Mouse (Mus musculus) lung, embryonic 14.5 days (tissue): ENCODE measurements at regions not wholly inside any gene's neighbourhood (a gene's known extent, or its start where the extent isn't known, plus 50 kb on each side); places are given as distances from the start of the nearest gene placed in this dataset.

ENCODE experiments used
- ATAC-seq: fragments of 200-750 bp; cut with Nextera tagmentation; 2 replicates; pipeline ENCODE4 v1.8.0; 2017; ENCODE audit warnings: mild to moderate bottlenecking, moderate TSS enrichment, moderate library complexity; ENCODE audit not compliant: insufficient read depth
- DNase-seq: peaks from one replicate; pipeline ENCODE4 v3.0.0-alpha.2; 2015
- H3K27ac ChIP-seq: fragments of 300-500 bp; sonication (generic); 2 replicates; pipeline ENCODE4 v1.5.1; 2014; ENCODE audit warnings: low read depth, mild to moderate bottlenecking, moderate library complexity
- H3K27me3 ChIP-seq: fragments of 300-500 bp; sonication (generic); 2 replicates; pipeline ENCODE4 v1.6.1; 2014; ENCODE audit warnings: low read length, control low read depth; ENCODE audit not compliant: insufficient read depth
- H3K36me3 ChIP-seq: fragments of 300-500 bp; sonication (generic); 2 replicates; pipeline ENCODE4 v1.6.1; 2014; ENCODE audit warnings: control low read depth; ENCODE audit not compliant: insufficient read depth
- H3K4me1 ChIP-seq: fragments of 300-500 bp; sonication (generic); 2 replicates; pipeline ENCODE4 v1.6.1; 2014; ENCODE audit warnings: antibody characterized with exemption, control low read depth; ENCODE audit not compliant: insufficient read depth
- H3K4me2 ChIP-seq: fragments of 300-500 bp; sonication (generic); 2 replicates; pipeline ENCODE4 v1.6.1; 2014; ENCODE audit warnings: mild to moderate bottlenecking
- H3K4me3 ChIP-seq: fragments of 300-500 bp; sonication (generic); 2 replicates; pipeline ENCODE4 v1.5.1; 2014; ENCODE audit warnings: low read depth, low read length
- H3K9ac ChIP-seq: fragments of 300-500 bp; sonication (generic); 2 replicates; pipeline ENCODE4 v1.6.1; 2014
- H3K9me3 ChIP-seq: fragments of 300-500 bp; sonication (generic); 2 replicates; pipeline ENCODE4 v1.6.1; 2016; ENCODE audit warnings: low read depth, low read length, control low read depth
- CTCF ChIP-seq: IDR thresholded peaks from 2 replicates; pipeline ENCODE4 v1.5.1; 2016; ENCODE audit warnings: antibody characterized with exemption, low read depth
- WGBS: fragments of 180-500 bp; shearing (Covaris S2); extraction: QIAGEN DNeasy Blood & Tissue Kit; methylation state at CpG from one replicate; pipeline ENCODE4 v1.1.7; 2014; 5-methylcytosine and 5-hydroxymethylcytosine counted together

GRCm38 (mm10) chr16:55421569-55422342 is 124.0 kb upstream of the Zpld1 start:
- Histone ChIP-seq H3K27me3 (no peaks in the 10 kb centered on the region), H3K4me3 (no peak overlapping the region), H3K4me1 (peaks cover 6% of the 10 kb centered on the region), H3K4me2 (no peak overlapping the region), H3K9me3 (no peaks in the 10 kb centered on the region), H3K9ac (no peak overlapping the region), H3K36me3 (no peaks in the 10 kb centered on the region), H3K27ac (peak overlapping the region; percentile 13; the same call in 1 of the 2 replicates)
- ATAC-seq = peak; percentile 81
- peak; percentile 87 for DNase-seq
- 22% methylated on average over 7 of the region's 7 CpGs for WGBS
- TF ChIP-seq CTCF = no peak

GRCm38 (mm10) chr16:55420876-55421568 is 123.2 kb upstream of the Zpld1 start:
- peak; percentile 77 for ATAC-seq

DNA sequence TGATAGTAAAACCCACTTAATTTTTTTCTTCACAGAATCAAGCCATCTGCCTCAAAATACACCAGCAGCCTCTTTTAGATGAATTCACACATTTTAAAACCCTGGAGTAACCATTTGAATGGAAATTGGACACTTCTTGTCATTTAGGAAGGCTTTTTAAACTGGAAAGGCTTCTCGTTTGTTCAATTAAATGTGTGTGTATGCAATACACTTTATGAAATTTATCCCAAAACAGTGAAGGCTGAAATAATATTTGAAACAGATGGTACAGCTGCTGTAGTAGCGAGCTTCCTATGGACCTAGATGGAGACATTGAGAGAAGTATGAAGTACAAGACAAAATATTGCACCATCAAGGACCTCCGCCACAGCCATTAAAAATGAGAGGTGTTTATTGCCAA is 121.1 kb upstream of the Zpld1 start:
- peaks cover 6% of the 10 kb centered on the region for H3K4me1 ChIP-seq
- H3K4me3 ChIP-seq = no peak overlapping the region
- TF ChIP-seq CTCF = no peak
- no peak overlapping the region for H3K9ac ChIP-seq
- ATAC-seq = no peak
- WGBS = 64% methylated on average over 3 of the region's 3 CpGs
- H3K9me3 ChIP-seq = no peaks in the 10 kb centered on the region
- no peak overlapping the region for H3K27ac ChIP-seq
- no peak overlapping the region for H3K4me2 ChIP-seq
- no peaks in the 10 kb centered on the region for H3K27me3 ChIP-seq
- H3K36me3 ChIP-seq = no peaks in the 10 kb centered on the region
- no peak for DNase-seq

More at GRCm38 (mm10) chr16:55420876-55421568, 123.2 kb upstream of the Zpld1 start:
- Histone ChIP-seq H3K9me3 (no peaks in the 10 kb centered on the region), H3K4me2 (no peak overlapping the region), H3K4me3 (no peak overlapping the region), H3K27ac (peak overlapping the region; percentile 80), H3K4me1 (peaks cover 6% of the 10 kb centered on the region), H3K36me3 (no peaks in the 10 kb centered on the region), H3K27me3 (no peaks in the 10 kb centered on the region), H3K9ac (no peak overlapping the region)
- WGBS = 53% methylated on average over 4 of the region's 4 CpGs
- TF ChIP-seq CTCF = no peak
- DNase-seq = no peak

GRCm38 (mm10) chr16:55400818-55401217 is 103.0 kb upstream of the Zpld1 start:
- H3K27ac ChIP-seq = no peak overlapping the region
- no peaks in the 10 kb centered on the region for H3K4me1 ChIP-seq
- no peaks in the 10 kb centered on the region for H3K27me3 ChIP-seq
- no peak overlapping the region for H3K4me2 ChIP-seq
- no peaks in the 10 kb centered on the region for H3K36me3 ChIP-seq
- DNase-seq (no peak), ATAC-seq (no peak)
- H3K4me3 ChIP-seq = no peak overlapping the region
- TF ChIP-seq CTCF = no peak
- no peak overlapping the region for H3K9ac ChIP-seq
- H3K9me3 ChIP-seq = no peaks in the 10 kb centered on the region

GRCm38 (mm10) chr16:55394864-55395263 is 97.1 kb upstream of the Zpld1 start:
- Histone ChIP-seq H3K9ac (no peak overlapping the region), H3K9me3 (no peaks in the 10 kb centered on the region), H3K4me3 (no peak overlapping the region), H3K27me3 (no peaks in the 10 kb centered on the region), H3K27ac (no peak overlapping the region), H3K4me2 (no peak overlapping the region), H3K36me3 (no peaks in the 10 kb centered on the region), H3K4me1 (no peaks in the 10 kb centered on the region)
- WGBS = 55% methylated on average over 3 of the region's 3 CpGs
- ATAC-seq (no peak), DNase-seq (no peak)
- no peak for TF ChIP-seq CTCF

GRCm38 (mm10) chr16:55390400-55390799 is 92.6 kb upstream of the Zpld1 start:
- no peak for TF ChIP-seq CTCF
- Histone ChIP-seq H3K4me2 (no peak overlapping the region), H3K4me3 (no peak overlapping the region), H3K9ac (no peak overlapping the region), H3K27me3 (no peaks in the 10 kb centered on the region), H3K36me3 (no peaks in the 10 kb centered on the region), H3K27ac (no peak overlapping the region), H3K9me3 (no peaks in the 10 kb centered on the region), H3K4me1 (no peaks in the 10 kb centered on the region)
- DNase-seq (no peak), ATAC-seq (no peak)
- WGBS = 65% methylated on average over 7 of the region's 7 CpGs

DNA sequence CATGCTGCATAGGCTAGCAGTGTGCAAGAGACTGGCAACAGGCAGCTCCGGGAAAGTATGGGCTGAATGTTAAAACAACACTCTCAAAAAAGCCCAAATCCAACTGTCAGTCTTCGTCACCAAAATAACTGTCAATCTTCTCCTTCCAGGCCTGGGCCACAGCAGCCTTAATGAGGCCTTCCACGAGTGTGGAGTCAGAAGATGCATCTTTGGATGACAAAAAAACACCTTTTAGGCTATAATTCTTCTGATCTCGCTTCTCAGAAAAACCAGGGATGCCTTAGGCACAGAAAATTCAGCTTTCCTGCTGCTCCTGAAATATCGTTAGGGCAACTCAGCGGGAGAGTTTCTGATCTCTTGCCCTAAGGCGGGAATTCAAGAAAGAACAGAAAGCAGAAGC is 82.2 kb upstream of the Zpld1 start:
- H3K27me3 ChIP-seq = no peaks in the 10 kb centered on the region
- ATAC-seq = no peak

More for the DNA sequence above, 82.2 kb upstream of the Zpld1 start:
- WGBS = 83% methylated on average over 7 of the region's 7 CpGs
- Histone ChIP-seq H3K9ac (no peak overlapping the region), H3K4me2 (no peak overlapping the region), H3K36me3 (no peaks in the 10 kb centered on the region), H3K4me3 (no peak overlapping the region), H3K27ac (no peak overlapping the region), H3K4me1 (no peaks in the 10 kb centered on the region), H3K9me3 (no peaks in the 10 kb centered on the region)
- no peak for TF ChIP-seq CTCF
- DNase-seq = no peak
